Mouse (Mus musculus): ENCODE results near the gene Trim28. TPM values are rescaled to one million over a fixed set of nuclear protein-coding genes. Genes with fewer than 3 reads are reported as not detected.

The Trim28 gene
- total and polyA plus RNA-seq, 3 experiments = 104 to 1,160 (median 702) TPM

DNA sequence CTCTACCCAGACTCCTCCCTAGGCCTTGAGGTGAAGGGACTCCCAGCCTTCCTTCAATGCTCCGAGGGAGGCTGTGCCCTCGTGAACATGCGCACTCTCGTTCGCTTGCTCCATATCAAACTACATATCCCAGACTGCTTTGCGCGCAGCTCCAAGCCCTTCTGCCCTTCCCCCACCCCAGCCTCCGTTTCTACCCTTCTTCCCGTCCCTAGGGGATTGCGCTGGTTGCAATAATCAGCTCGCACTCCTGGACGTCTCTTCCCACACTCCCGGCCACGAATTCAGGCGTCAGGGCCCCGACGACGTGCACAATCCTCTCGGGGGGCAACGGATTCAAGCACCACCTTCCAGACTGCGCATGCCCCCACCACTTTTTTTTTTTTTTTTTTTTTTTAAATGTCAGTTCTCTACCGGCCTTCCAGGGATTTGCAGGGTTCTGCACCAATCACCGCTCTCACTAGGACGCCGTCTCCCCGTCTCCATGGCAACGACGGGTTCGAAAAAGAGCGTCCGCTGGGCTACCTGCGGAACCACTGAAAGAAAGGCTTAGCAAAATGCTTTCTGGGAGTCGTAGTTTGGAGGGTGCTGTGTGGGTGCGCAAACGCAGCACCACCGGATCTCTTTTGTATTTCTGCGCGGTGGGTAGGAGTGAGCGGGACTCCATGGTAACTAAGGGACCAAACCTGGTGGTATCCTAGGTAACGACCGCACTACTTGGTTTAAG lies 55.5 kb downstream of the Trim28 start, which contains the start of gene Mzf1 (continued):
- TF ChIP-seq MYC (IDR thresholded peaks at IDR 0.05; ENCODE audit: low read depth, low read length) (no peak), POLR2A (IDR thresholded peaks at IDR 0.05; ENCODE audit: control insufficient read depth in 1 of 2, insufficient read depth in 1 of 2, low read depth in 1 of 2, low read length in 2 of 2, poor library complexity in 1 of 2) (peak; percentile 47 to 83; a peak in 2 of 4 replicates), SIN3A (IDR thresholded peaks at IDR 0.05; ENCODE audit: low read length) (peak; percentile 90)

DNA sequence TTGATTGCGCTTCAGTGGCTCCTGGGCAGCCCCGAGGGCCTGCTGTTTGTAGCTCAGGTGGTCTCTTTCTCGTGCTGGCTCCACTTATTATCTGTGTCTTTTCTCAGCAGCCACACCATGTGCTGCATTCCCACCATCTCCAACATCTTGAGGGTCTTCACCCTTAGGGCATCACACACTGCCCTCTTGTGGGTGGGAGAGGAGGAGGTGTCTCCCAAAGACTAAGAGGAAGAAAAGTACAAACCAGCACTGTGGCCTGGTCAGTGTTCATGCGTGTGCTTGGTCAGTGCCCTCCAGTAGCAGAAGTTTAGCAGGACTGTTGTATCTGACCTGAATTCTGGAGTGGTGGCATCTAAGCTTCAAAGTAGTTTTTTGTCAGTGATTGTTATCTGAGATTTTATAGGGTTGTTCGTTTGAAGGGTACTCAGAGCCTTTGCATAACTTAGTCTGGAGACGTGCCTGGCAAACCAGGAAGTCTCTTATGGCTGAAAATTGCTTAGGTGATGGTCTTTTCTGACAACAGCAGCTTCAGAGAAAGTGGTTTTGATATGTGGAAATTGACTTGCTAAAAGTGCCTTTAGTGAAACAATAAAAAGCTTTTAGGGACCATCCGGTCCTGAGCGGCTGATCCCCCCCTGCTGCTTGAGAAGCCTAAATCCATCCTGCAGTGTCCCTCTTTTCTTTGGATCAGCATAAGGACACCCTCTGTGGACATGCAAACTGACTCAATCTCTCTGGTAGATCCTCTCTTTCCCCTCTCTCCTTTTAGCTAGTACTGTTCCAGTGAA lies 58.2 kb downstream of the Trim28 start:
- no peaks in the 10 kb centered on the region for H3K9me3 ChIP-seq (replicated peaks; ENCODE audit: insufficient read depth, low read length)
- no peak overlapping the region for H3K27ac ChIP-seq (ENCODE audit: control insufficient read depth, low read depth, low read length)
- H3K79me2 ChIP-seq (ENCODE audit: control insufficient read depth, insufficient read depth, low read length, poor library complexity) = no peaks in the 10 kb centered on the region; the same call in 1 of the 2 replicates
- no peak overlapping the region for H3K4me3 ChIP-seq (ENCODE audit: control insufficient read depth in 1 of 2, insufficient read depth in 1 of 2, low read depth in 2 of 2, low read length in 2 of 2)
- no peak for DNase-seq (ENCODE audit: low read depth, low spot score)
- no peak overlapping the region for H3K9ac ChIP-seq (ENCODE audit: control insufficient read depth, low read depth, low read length, poor library complexity, severe bottlenecking)
- peaks cover 4 to 7% of the 10 kb centered on the region in 2 experiments; a peak in 3 of 4 replicates for H3K4me1 ChIP-seq (ENCODE audit: control insufficient read depth in 1 of 2, insufficient read depth in 2 of 2, low read length in 2 of 2)
- peak; percentile 25 to 43 (median 30) for TF ChIP-seq CTCF (IDR thresholded peaks at IDR 0.05 in 2 of 3, conservative IDR thresholded peaks at IDR 0.05 in 1 of 3; ENCODE audit: control insufficient read depth in 1 of 3, insufficient read depth in 1 of 3, low read depth in 2 of 3, low read length in 3 of 3, poor library complexity in 1 of 3, severe bottlenecking in 1 of 3)
- TF ChIP-seq SMC3 (IDR thresholded peaks at IDR 0.05; ENCODE audit: low read depth, low read length) = peak; percentile 18; the same call in 1 of the 2 replicates
- peak; percentile 26 for TF ChIP-seq RAD21 (IDR thresholded peaks at IDR 0.05; ENCODE audit: low read depth, low read length)
- no peak for TF ChIP-seq NELFE (IDR thresholded peaks at IDR 0.05; ENCODE audit: low read depth, low read length)
- no peak for TF ChIP-seq ELF1 (IDR thresholded peaks at IDR 0.05; ENCODE audit: low read depth, low read length)
- TF ChIP-seq JUND (IDR thresholded peaks at IDR 0.05; ENCODE audit: low read depth, low read length) = no peak
- peak; percentile 7; the same call in 1 of the 2 replicates for TF ChIP-seq ZC3H11A (IDR thresholded peaks at IDR 0.05; ENCODE audit: low read depth, low read length)
- peaks cover 0 to 4% of the 10 kb centered on the region in 2 experiments; a peak in 1 of 4 replicates for H3K36me3 ChIP-seq (ENCODE audit: control insufficient read depth in 1 of 2, insufficient read depth in 2 of 2, low read length in 2 of 2)
- H3K27me3 ChIP-seq (ENCODE audit: control insufficient read depth in 1 of 2, insufficient read depth in 2 of 2, low read length in 2 of 2) = no peaks in the 10 kb centered on the region

DNA sequence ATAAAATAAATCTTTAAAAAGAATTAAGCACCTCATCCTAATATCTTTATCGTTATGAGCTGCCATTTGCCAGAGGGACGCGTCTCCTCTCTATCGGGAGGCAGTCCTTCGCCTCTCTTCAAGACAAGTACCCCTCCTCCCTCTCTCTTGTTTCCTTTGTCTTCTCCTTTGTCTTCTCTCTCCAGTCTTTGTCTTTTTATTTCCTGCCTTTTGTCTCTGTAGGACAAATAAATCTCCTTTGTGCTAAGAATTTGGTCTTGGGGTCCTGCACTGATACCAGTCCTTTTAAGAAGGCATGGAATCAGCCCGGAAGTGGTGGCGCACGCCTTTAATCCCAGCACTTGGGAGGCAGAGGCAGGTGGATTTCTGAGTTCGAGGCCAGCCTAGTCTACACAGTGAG lies 60.6 kb downstream of the Trim28 start:
- Histone ChIP-seq H3K9me3 (replicated peaks; ENCODE audit: insufficient read depth, low read length) (no peaks in the 10 kb centered on the region), H3K27me3 (ENCODE audit: control insufficient read depth in 1 of 2, insufficient read depth in 2 of 2, low read length in 2 of 2) (no peaks in the 10 kb centered on the region), H3K4me3 (ENCODE audit: control insufficient read depth in 1 of 2, insufficient read depth in 1 of 2, low read depth in 2 of 2, low read length in 2 of 2) (no peak overlapping the region), H3K27ac (ENCODE audit: control insufficient read depth, low read depth, low read length) (no peak overlapping the region), H3K4me1 (ENCODE audit: control insufficient read depth in 1 of 2, insufficient read depth in 2 of 2, low read length in 2 of 2) (peaks cover 0 to 3% of the 10 kb centered on the region in 2 experiments; a peak in 2 of 4 replicates), H3K79me2 (ENCODE audit: control insufficient read depth, insufficient read depth, low read length, poor library complexity) (no peaks in the 10 kb centered on the region), H3K9ac (ENCODE audit: control insufficient read depth, low read depth, low read length, poor library complexity, severe bottlenecking) (no peak overlapping the region), H3K36me3 (ENCODE audit: control insufficient read depth in 1 of 2, insufficient read depth in 2 of 2, low read length in 2 of 2) (peaks cover 0 to 4% of the 10 kb centered on the region in 2 experiments; a peak in 1 of 4 replicates)
- TF ChIP-seq USF1 (IDR thresholded peaks at IDR 0.05; ENCODE audit: low read depth, low read length) (no peak), ZNF384 (IDR thresholded peaks at IDR 0.05; ENCODE audit: low read depth, low read length) (no peak), HCFC1 (IDR thresholded peaks at IDR 0.05; ENCODE audit: low read depth, low read length) (no peak), CHD1 (IDR thresholded peaks at IDR 0.05; ENCODE audit: low read depth, low read length) (no peak), MAFK (IDR thresholded peaks at IDR 0.05; ENCODE audit: borderline replicate concordance, low read depth, low read length) (no peak), POLR2A (IDR thresholded peaks at IDR 0.05; ENCODE audit: control insufficient read depth in 1 of 2, insufficient read depth in 1 of 2, low read depth in 1 of 2, low read length in 2 of 2, poor library complexity in 1 of 2) (no peak), MEF2A (IDR thresholded peaks at IDR 0.05; ENCODE audit: extremely low read depth, insufficient replicate concordance, low read depth, low read length, poor library complexity, severe bottlenecking) (no peak)
- no peak for DNase-seq (ENCODE audit: low read depth, low spot score)

Measured in MEL (cell line).